Mouse (Mus musculus): ENCODE measurements around the gene Sfi1. TPM values are rescaled to one million over a fixed set of nuclear protein-coding genes. Genes with fewer than 3 reads are reported as not detected.
A peak's percentile ranks its signal among the peaks of the same experiment; 100 is the strongest.
"Not testable (repeated sequence)": the region's sequence is repeated elsewhere in the genome, so short reads cannot be mapped to it uniquely, and the experiment has no call there.

Sfi1 gene
- polyA plus RNA-seq, 1 experiment from 2014 or later = 5.7 TPM

DNA sequence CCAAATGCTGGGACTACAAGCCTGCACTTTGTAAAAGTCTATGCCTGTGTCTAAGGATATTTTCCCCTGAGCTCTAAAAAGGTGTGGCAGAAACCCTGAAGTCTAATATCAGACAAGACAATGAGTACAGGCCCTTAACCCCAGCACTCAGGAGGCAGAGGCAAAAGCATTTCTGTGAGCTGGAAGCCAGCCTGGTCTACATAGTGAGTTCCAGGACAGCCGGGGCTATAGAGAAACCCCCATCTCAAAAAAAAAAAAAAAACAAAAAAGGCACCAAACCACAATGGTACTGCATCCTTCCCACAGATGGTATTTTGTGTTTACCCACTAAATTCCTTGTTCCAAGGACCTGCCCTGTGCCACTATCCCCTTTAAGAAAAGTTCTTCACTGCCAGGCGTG is 54.9 kb downstream of the Sfi1 start:
- not testable (repeated sequence) for H3K4me3 ChIP-seq (ENCODE audit: low read depth, low read length); H3K27me3 ChIP-seq (ENCODE audit: control insufficient read depth, insufficient read depth, low read length); H3K9me3 ChIP-seq (ENCODE audit: control insufficient read depth, low read length); H3K4me1 ChIP-seq (replicated peaks; ENCODE audit: control insufficient read depth, insufficient read depth); H3K36me3 ChIP-seq (ENCODE audit: control insufficient read depth, insufficient read depth, low read length); H3K9ac ChIP-seq (ENCODE audit: low read length); DNase-seq (ENCODE audit: low spot score); H3K4me2 ChIP-seq (replicated peaks; ENCODE audit: low read depth); ATAC-seq (ENCODE audit: low FRiP score, low TSS enrichment); H3K27ac ChIP-seq (replicated peaks)
- WGBS = 65% methylated on average over 2 of the region's 2 CpGs

DNA sequence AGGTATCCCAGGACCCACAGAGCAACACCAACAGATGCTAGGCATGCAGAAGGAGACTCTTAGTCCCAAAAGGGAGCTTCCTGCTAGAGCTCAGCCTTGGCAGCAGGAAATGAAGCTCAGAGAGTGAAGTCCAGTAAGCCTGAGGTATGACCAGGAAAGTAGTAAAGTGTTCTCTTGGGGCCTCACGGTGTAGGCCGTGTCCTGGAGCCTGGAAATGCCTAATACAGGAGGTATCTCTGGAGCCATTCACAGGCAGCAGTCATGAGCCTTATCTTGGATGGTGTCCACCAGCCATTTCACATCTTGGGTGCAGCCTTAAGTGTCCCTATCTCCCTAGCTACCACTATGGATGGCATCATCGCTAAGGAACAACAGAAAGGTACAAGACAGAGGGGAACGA is 56.0 kb downstream of the Sfi1 start:
- 87% methylated on average over 4 of the region's 4 CpGs for WGBS
- not testable (repeated sequence) for H3K27ac ChIP-seq (replicated peaks); H3K4me2 ChIP-seq (replicated peaks; ENCODE audit: low read depth); H3K4me1 ChIP-seq (replicated peaks; ENCODE audit: control insufficient read depth, insufficient read depth); H3K36me3 ChIP-seq (ENCODE audit: control insufficient read depth, insufficient read depth, low read length); H3K9ac ChIP-seq (ENCODE audit: low read length); H3K9me3 ChIP-seq (ENCODE audit: control insufficient read depth, low read length); H3K4me3 ChIP-seq (ENCODE audit: low read depth, low read length); H3K27me3 ChIP-seq (ENCODE audit: control insufficient read depth, insufficient read depth, low read length)
- DNase-seq (ENCODE audit: low spot score) (peak; percentile 55), ATAC-seq (ENCODE audit: low FRiP score, low TSS enrichment) (peak; percentile 27)

DNA sequence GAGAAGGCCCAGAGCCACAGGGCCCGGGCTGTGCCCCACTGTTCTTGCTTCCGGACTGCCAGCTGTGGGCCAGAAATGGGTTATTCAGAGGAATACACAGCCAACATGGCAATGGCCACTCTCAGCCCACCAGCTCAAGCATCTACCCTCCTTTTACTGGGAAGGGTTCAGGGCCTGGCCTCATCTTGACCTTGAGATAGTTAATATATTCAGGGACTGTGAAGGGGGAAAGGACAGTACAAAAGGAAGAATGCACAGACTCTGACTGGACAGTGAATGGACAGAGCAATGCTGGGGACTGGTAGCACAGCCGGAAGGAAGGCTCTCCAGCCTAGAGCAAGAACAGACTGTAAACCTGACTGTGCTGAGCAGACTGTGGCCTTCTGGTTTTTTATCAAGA is 57.3 kb downstream of the Sfi1 start:
- H3K27me3 ChIP-seq (ENCODE audit: control insufficient read depth, insufficient read depth, low read length); H3K27ac ChIP-seq (replicated peaks); H3K4me1 ChIP-seq (replicated peaks; ENCODE audit: control insufficient read depth, insufficient read depth); H3K4me3 ChIP-seq (ENCODE audit: low read depth, low read length); ATAC-seq (ENCODE audit: low FRiP score, low TSS enrichment); H3K4me2 ChIP-seq (replicated peaks; ENCODE audit: low read depth); DNase-seq (ENCODE audit: low spot score); H3K9me3 ChIP-seq (ENCODE audit: control insufficient read depth, low read length); H3K9ac ChIP-seq (ENCODE audit: low read length); H3K36me3 ChIP-seq (ENCODE audit: control insufficient read depth, insufficient read depth, low read length): not testable (repeated sequence)
- WGBS = 93% methylated on average over 3 of the region's 3 CpGs

DNA sequence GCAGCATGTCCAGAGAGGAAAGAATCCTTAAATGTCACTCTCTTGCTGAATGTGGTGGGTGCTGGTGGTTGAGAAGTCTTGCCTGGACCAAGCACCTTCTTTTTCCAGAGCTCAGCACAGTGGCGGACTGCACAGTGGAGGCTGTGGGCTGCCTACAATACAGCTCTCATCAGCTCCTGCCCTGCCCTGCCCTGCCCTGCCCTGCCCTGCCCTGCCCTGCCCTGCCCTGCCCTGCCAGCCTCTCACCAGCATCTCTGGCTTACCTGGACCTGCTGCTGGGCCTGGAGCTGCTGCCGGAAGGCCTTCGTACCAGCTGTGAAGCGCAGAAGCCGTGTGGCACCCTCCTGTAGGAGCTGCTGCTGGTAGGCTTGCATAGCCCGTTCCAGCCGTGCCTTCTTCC is 57.9 kb downstream of the Sfi1 start:
- not testable (repeated sequence) for H3K9ac ChIP-seq (ENCODE audit: low read length); H3K9me3 ChIP-seq (ENCODE audit: control insufficient read depth, low read length); DNase-seq (ENCODE audit: low spot score); H3K27me3 ChIP-seq (ENCODE audit: control insufficient read depth, insufficient read depth, low read length); H3K27ac ChIP-seq (replicated peaks); H3K4me3 ChIP-seq (ENCODE audit: low read depth, low read length); H3K4me1 ChIP-seq (replicated peaks; ENCODE audit: control insufficient read depth, insufficient read depth); H3K4me2 ChIP-seq (replicated peaks; ENCODE audit: low read depth); H3K36me3 ChIP-seq (ENCODE audit: control insufficient read depth, insufficient read depth, low read length)
- 58% methylated on average over 3 of the region's 7 CpGs for WGBS
- ATAC-seq (ENCODE audit: low FRiP score, low TSS enrichment) = peak; percentile 20

DNA sequence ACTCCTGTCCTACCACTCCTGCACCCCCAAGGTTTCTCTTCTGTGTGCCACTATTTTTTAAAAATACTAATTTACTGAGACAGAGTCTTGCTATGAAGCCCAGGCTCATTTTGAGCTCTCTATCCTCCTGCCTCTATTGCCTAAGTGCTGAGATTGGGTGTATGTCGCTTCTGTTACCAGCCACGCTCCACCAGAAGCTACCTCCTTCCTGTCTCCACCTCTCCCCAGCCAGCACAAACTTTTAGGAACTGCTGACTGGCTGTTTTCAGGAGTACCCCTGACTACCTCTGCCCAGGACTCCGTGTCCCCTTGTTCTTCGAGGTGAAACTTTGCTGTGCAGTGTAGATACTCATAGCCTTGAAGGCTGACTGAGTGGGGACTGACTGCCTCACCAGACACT is 59.9 kb downstream of the Sfi1 start:
- peak; percentile 7 for ATAC-seq (ENCODE audit: low FRiP score, low TSS enrichment)
- not testable (repeated sequence) for H3K9ac ChIP-seq (ENCODE audit: low read length); H3K36me3 ChIP-seq (ENCODE audit: control insufficient read depth, insufficient read depth, low read length); H3K4me1 ChIP-seq (replicated peaks; ENCODE audit: control insufficient read depth, insufficient read depth); H3K27ac ChIP-seq (replicated peaks); H3K4me2 ChIP-seq (replicated peaks; ENCODE audit: low read depth); H3K9me3 ChIP-seq (ENCODE audit: control insufficient read depth, low read length); H3K4me3 ChIP-seq (ENCODE audit: low read depth, low read length); DNase-seq (ENCODE audit: low spot score); H3K27me3 ChIP-seq (ENCODE audit: control insufficient read depth, insufficient read depth, low read length)
- WGBS = no CpG with 5 or more reads among the region's 4 CpGs

DNA sequence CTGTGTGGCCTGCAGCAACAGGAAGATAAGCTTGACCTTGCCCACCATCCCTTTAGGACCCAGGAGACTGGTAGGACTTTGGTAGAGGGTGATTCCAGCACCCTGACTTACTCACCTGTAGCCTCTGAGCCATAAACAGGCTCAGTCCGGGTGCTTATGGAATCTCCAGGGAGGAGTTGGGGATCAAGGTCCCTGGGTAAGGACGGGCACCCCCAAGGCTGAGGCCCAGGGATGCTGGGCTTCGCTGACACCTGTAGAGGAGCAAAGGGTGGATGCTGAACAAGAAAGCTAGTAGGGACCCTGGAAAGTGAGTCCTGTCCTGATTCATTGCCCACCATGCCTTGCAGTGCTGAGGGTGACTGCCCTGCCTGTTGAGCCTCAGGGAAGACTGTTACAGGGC is 60.3 kb downstream of the Sfi1 start:
- not testable (repeated sequence) for DNase-seq (ENCODE audit: low spot score); H3K9ac ChIP-seq (ENCODE audit: low read length); H3K4me3 ChIP-seq (ENCODE audit: low read depth, low read length); H3K9me3 ChIP-seq (ENCODE audit: control insufficient read depth, low read length); H3K4me1 ChIP-seq (replicated peaks; ENCODE audit: control insufficient read depth, insufficient read depth); H3K36me3 ChIP-seq (ENCODE audit: control insufficient read depth, insufficient read depth, low read length); H3K4me2 ChIP-seq (replicated peaks; ENCODE audit: low read depth); H3K27me3 ChIP-seq (ENCODE audit: control insufficient read depth, insufficient read depth, low read length); H3K27ac ChIP-seq (replicated peaks)
- ATAC-seq (ENCODE audit: low FRiP score, low TSS enrichment) = peak; percentile 3; the same call in 1 of the 2 replicates
- WGBS = 78% methylated on average over 3 of the region's 3 CpGs

DNA sequence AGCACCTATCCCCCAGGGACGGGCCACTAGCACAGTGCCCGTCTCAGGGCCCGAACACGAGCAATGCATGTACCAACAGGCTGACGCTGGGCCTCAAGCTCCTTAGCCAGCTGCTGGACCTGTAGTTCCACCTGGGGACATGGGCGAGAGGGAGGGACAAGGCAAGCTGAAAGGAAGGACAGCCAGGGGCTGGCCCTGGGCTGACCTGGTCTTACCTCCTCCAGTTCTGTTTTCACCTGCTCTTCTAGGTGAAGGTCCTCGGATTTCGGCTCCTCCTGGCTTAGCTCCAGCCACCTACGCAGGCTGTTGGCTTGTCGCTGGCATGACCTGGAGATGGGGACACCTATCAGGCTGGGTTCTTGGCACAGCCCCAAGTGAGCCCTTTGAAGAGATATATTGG is 61.3 kb downstream of the Sfi1 start:
- not testable (repeated sequence) for H3K9ac ChIP-seq (ENCODE audit: low read length); H3K27me3 ChIP-seq (ENCODE audit: control insufficient read depth, insufficient read depth, low read length); H3K36me3 ChIP-seq (ENCODE audit: control insufficient read depth, insufficient read depth, low read length); H3K27ac ChIP-seq (replicated peaks); H3K9me3 ChIP-seq (ENCODE audit: control insufficient read depth, low read length); H3K4me3 ChIP-seq (ENCODE audit: low read depth, low read length); H3K4me1 ChIP-seq (replicated peaks; ENCODE audit: control insufficient read depth, insufficient read depth); H3K4me2 ChIP-seq (replicated peaks; ENCODE audit: low read depth)
- peak; percentile 25 for ATAC-seq (ENCODE audit: low FRiP score, low TSS enrichment)
- DNase-seq (ENCODE audit: low spot score) = peak; percentile 56
- 87% methylated on average over 9 of the region's 10 CpGs for WGBS

DNA sequence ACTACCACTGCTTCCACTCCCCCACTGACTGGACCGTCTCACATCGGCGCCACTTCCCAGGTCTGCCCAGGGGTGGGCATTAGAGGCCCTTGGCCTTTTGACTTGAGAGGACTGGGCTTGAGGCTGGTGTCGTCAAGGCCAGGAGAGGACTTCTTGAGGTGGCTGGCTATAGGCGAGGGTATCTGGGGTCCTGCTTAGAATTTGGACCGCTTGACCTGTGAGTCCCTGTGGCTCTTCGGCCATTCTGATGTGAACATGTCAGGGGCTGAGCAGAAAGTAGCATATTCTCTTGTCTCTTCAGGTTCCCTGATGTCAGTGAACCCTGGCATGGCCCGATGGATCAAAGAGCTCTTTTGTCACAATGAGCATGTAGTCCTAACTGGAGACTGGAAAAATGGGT is 63.4 kb downstream of the Sfi1 start:
- not testable (repeated sequence) for H3K9me3 ChIP-seq (ENCODE audit: control insufficient read depth, low read length); H3K27ac ChIP-seq (replicated peaks); H3K4me1 ChIP-seq (replicated peaks; ENCODE audit: control insufficient read depth, insufficient read depth); ATAC-seq (ENCODE audit: low FRiP score, low TSS enrichment); H3K4me2 ChIP-seq (replicated peaks; ENCODE audit: low read depth); H3K9ac ChIP-seq (ENCODE audit: low read length); H3K36me3 ChIP-seq (ENCODE audit: control insufficient read depth, insufficient read depth, low read length); H3K27me3 ChIP-seq (ENCODE audit: control insufficient read depth, insufficient read depth, low read length)
- 84% methylated on average over 5 of the region's 8 CpGs for WGBS
- H3K4me3 ChIP-seq (ENCODE audit: low read depth, low read length) = peak overlapping the region; percentile 19; the same call in 1 of the 2 replicates
- peak; percentile 43 for DNase-seq (ENCODE audit: low spot score)

DNA sequence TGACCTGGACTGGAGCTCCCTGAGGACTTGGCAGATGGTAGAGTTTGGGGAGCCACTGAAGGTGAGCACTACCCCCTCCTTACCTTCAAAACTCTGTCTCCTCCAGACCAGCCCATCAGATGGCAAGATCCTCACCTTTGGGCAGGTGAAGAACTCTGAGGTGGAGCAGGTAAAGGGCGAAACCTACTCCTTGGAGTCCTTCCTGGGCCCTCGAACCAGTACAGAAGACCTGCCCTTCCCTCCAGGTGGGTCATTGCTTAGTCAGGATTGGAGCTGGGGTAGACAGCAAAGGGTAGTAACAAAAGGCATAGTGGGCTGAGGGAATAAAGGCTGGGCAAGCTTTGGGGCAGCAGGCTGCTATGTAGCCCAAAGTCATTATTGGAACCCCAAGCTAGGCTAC is 64.0 kb downstream of the Sfi1 start:
- not testable (repeated sequence) for H3K4me1 ChIP-seq (replicated peaks; ENCODE audit: control insufficient read depth, insufficient read depth); DNase-seq (ENCODE audit: low spot score); ATAC-seq (ENCODE audit: low FRiP score, low TSS enrichment); H3K9ac ChIP-seq (ENCODE audit: low read length); H3K27me3 ChIP-seq (ENCODE audit: control insufficient read depth, insufficient read depth, low read length); H3K36me3 ChIP-seq (ENCODE audit: control insufficient read depth, insufficient read depth, low read length); H3K4me3 ChIP-seq (ENCODE audit: low read depth, low read length); H3K27ac ChIP-seq (replicated peaks); H3K9me3 ChIP-seq (ENCODE audit: control insufficient read depth, low read length); H3K4me2 ChIP-seq (replicated peaks; ENCODE audit: low read depth)
- WGBS = 100% methylated on average over 1 of the region's 2 CpGs
